Mouse (Mus musculus): ENCODE data around the gene Dclk1.

DNA sequence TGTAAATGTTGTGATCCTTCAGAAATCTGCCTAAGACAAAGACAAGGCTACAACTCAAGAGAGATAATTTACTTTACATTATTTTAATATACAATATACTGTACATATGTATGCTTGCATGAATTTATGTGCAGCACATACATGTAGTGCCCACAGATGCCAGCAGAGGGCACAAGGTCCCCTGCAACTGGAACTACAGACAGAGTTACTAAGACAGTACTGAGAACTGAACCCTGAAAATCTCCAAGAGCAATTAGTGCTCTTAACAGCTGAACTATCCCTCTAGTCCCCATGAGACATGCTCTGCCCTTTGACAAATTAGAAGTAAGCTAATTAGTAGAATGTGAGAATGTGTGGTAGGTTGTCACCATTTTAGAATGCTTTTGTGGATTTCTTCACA is 169.4 kb downstream of the Dclk1 start:
- no peak for TF ChIP-seq CTCF (IDR thresholded peaks at IDR 0.05; ENCODE audit: low read depth, low read length)
- TF ChIP-seq GATA1 (IDR thresholded peaks at IDR 0.05; ENCODE audit: borderline replicate concordance, low read length), result no peak
